In the genomic region with DNA sequence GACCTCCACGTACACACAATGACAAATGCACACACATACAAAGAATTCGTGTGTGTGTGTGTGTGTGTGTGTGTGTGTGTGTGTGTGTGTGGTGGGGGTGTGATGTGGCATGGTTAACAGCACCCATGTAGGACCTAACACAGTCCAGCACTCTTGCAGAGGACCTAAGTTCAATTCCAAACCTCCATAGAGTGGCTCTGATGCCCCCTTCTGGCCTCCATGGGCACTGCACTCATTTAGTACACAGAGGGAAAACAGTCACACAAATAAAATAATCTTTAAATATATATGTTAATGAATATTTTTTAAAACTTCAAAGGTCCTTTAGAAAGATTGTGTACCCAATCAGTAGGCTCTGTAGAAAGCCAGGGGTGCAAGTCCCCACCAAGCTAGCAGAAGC, we compare ENCODE assay signal across 8 mouse cellular contexts. TPM values are rescaled to one million over a fixed set of nuclear protein-coding genes. Genes with fewer than 3 reads are reported as not detected.
DNase-seq lines count a peak whose midpoint lies in the region; ATAC-seq and TF ChIP-seq lines count a peak whose summit lies in the region.

No protein-coding gene starts in this region.

- intact Hi-C loops in left cerebral cortex, adult 2 months (cut with DNase I): no loop called here

- no peaks in the 10 kb centered on the region for H3K36me3 ChIP-seq in E14TG2a.4 (ENCODE audit: insufficient read depth, low read length)

- H3K27ac ChIP-seq in left cerebral cortex, adult 2 months: no peak overlapping the region

- DNase-seq in cerebellum, adult 18-20 months: peak; percentile 19 to 32
- DNase-seq in cerebellum, adult 9-11 months: no peak
- no peak for DNase-seq in left cerebral cortex, adult 2 months (ENCODE audit: extremely low spot score in 1 of 2, low spot score in 2 of 2)
- DNase-seq in left cerebral cortex, adult 18-20 months (ENCODE audit: low spot score in 2 of 2): no peak
- peak; percentile 26 to 27 for DNase-seq in thymus, postnatal 36 days
- DNase-seq in urinary bladder, postnatal 10 days (ENCODE audit: low spot score): no peak

- H3K4me1 ChIP-seq in E14TG2a.4 (replicated peaks; ENCODE audit: low read depth, low read length): peaks cover 3% of the 10 kb centered on the region; the same call in 1 of the 2 replicates

- peak; percentile 66; the same call in 1 of the 2 replicates for ATAC-seq in erythroid progenitor cell, adult 5-6 weeks (replicated peaks; ENCODE audit: low FRiP score, poor library complexity, severe bottlenecking)

- TF ChIP-seq CTCF in left cerebral cortex, adult 2 months (IDR thresholded peaks at IDR 0.05): peak; percentile 58
- TF ChIP-seq CTCF in E14TG2a.4 (conservative IDR thresholded peaks at IDR 0.05; ENCODE audit: low read length): peak; percentile 82

- H3K27me3 ChIP-seq in E14TG2a.4 (ENCODE audit: insufficient read depth, low read length): peaks cover 74% of the 10 kb centered on the region

- H3K9me3 ChIP-seq in E14TG2a.4 (ENCODE audit: low read length): no peaks in the 10 kb centered on the region

- no peak overlapping the region for H3K4me3 ChIP-seq in left cerebral cortex, adult 2 months
- no peak overlapping the region for H3K4me3 ChIP-seq in E14TG2a.4 (replicated peaks; ENCODE audit: low read length)

RNA-seq across cellular contexts. Expression of a gene that starts 5.7 kb away (rescaled TPM):
- total RNA-seq in left cerebral cortex, adult 2 months (2021): 1 to 10 TPM; 3.1 to 3.3 TPM
- 1 to 10 TPM; 3.4 to 5.0 TPM for total RNA-seq in left cerebral cortex, adult 18-20 months (2021)
- total RNA-seq in erythroid progenitor cell, adult 5-6 weeks (2015; ENCODE audit: low replicate concordance): 1.8 TPM in 1 of 2 replicates, not detected in the other
- not detected in 2 replicates for total RNA-seq in erythroid progenitor cell, adult 5-6 weeks (2017; ENCODE audit: low replicate concordance)

RNA-seq across cellular contexts. Expression of a gene that starts 37.6 kb away (rescaled TPM):
- under 1 TPM; 0.82 to 0.84 TPM for total RNA-seq in left cerebral cortex, adult 2 months (2021)
- total RNA-seq in left cerebral cortex, adult 18-20 months (2021): 1 to 10 TPM in 1 of 2 experiments, under 1 TPM in 1; 0.51 to 1.0 TPM
- 75.7 and 109 TPM in 2 replicates for total RNA-seq in erythroid progenitor cell, adult 5-6 weeks (2015; ENCODE audit: low replicate concordance)
- 238 and 415 TPM in 2 replicates for total RNA-seq in erythroid progenitor cell, adult 5-6 weeks (2017; ENCODE audit: low replicate concordance)

RNA-seq across cellular contexts. Expression of a gene that starts 57.9 kb away (rescaled TPM):
- 100 to 1,000 TPM; 241 to 276 TPM for total RNA-seq in left cerebral cortex, adult 2 months (2021)
- 100 to 1,000 TPM; 247 to 250 TPM for total RNA-seq in left cerebral cortex, adult 18-20 months (2021)
- total RNA-seq in erythroid progenitor cell, adult 5-6 weeks (2015; ENCODE audit: low replicate concordance): 265 and 296 TPM in 2 replicates
- 240 and 253 TPM in 2 replicates for total RNA-seq in erythroid progenitor cell, adult 5-6 weeks (2017; ENCODE audit: low replicate concordance)

Comparison
In these comparisons a context has a peak if more than half of its experiments do, and no peak if none do; other contexts are left out.
1. DNase-seq: peak in cerebellum, adult 18-20 months (2 of 2) and thymus, postnatal 36 days (2 of 2); none in cerebellum, adult 9-11 months (single experiment), left cerebral cortex, adult 2 months (0 of 2), left cerebral cortex, adult 18-20 months (0 of 2) and urinary bladder, postnatal 10 days (single experiment).
2. RNA of a gene that starts 37.6 kb away (total RNA-seq): 75.7 to 415 TPM in erythroid progenitor cell, adult 5-6 weeks; 0.51 to 1.0 TPM in left cerebral cortex, adult 18-20 months and 0.82 to 0.84 TPM in left cerebral cortex, adult 2 months; every median in the first group is over 10 times any median in the second.